Mouse (Mus musculus) stomach, postnatal 0 days (tissue): ENCODE measurements around the gene Arhgap10. TPM values are rescaled to one million over a fixed set of nuclear protein-coding genes. Genes with fewer than 3 reads are reported as not detected.

Experiments
- ATAC-seq: fragments of 200-750 bp; cut with Nextera tagmentation; 2 replicates; pipeline ENCODE4 v1.8.0; 2017; ENCODE audit not compliant: low FRiP score, low TSS enrichment
- DNase-seq: peaks from one replicate; pipeline ENCODE4 v3.0.0-alpha.2; 2016; ENCODE audit warnings: low spot score
- H3K27ac ChIP-seq: fragments of 300-500 bp; sonication (generic); replicated peaks from 2 replicates; pipeline ENCODE4 v1.5.1; 2014; ENCODE audit warnings: mild to moderate bottlenecking, control low read depth
- H3K27me3 ChIP-seq: fragments of 300-500 bp; sonication (generic); 2 replicates; pipeline ENCODE4 v1.6.1; 2014; ENCODE audit warnings: low read length; ENCODE audit not compliant: control insufficient read depth, insufficient read depth
- H3K36me3 ChIP-seq: fragments of 300-500 bp; sonication (generic); 2 replicates; pipeline ENCODE4 v1.6.1; 2014; ENCODE audit warnings: low read length, mixed read lengths; ENCODE audit not compliant: control insufficient read depth, insufficient read depth
- H3K4me1 ChIP-seq: fragments of 300-500 bp; sonication (generic); replicated peaks from 2 replicates; pipeline ENCODE4 v1.6.1; 2014; ENCODE audit warnings: antibody characterized with exemption; ENCODE audit not compliant: control insufficient read depth, insufficient read depth
- H3K4me2 ChIP-seq: fragments of 300-500 bp; sonication (generic); replicated peaks from 2 replicates; pipeline ENCODE4 v1.6.1; 2014; ENCODE audit warnings: low read depth, mild to moderate bottlenecking, control low read depth, moderate library complexity
- H3K4me3 ChIP-seq: fragments of 300-500 bp; sonication (generic); 2 replicates; pipeline ENCODE4 v1.5.1; 2014; ENCODE audit warnings: low read depth, low read length, control low read depth
- H3K9ac ChIP-seq: fragments of 300-500 bp; sonication (generic); 2 replicates; pipeline ENCODE4 v1.6.1; 2014; ENCODE audit warnings: mild to moderate bottlenecking, low read length, control low read depth, mixed read lengths
- H3K9me3 ChIP-seq: fragments of 300-500 bp; sonication (generic); 2 replicates; pipeline ENCODE4 v1.6.1; 2016; ENCODE audit warnings: low read length; ENCODE audit not compliant: control insufficient read depth
- CTCF ChIP-seq: IDR thresholded peaks from 2 replicates; pipeline ENCODE4 v1.5.1; 2016; ENCODE audit warnings: antibody characterized with exemption, low read depth, mild to moderate bottlenecking, moderate library complexity
- EP300 ChIP-seq: optimal IDR thresholded peaks from 2 replicates; pipeline ENCODE3; 2016; ENCODE audit warnings: antibody characterized with exemption
- WGBS: fragments of 180-500 bp; shearing (Covaris S2); extraction: QIAGEN DNeasy Blood & Tissue Kit; methylation state at CpG from one replicate; pipeline ENCODE4 v1.1.7; 2014; 5-methylcytosine and 5-hydroxymethylcytosine counted together
- polyA plus RNA-seq: library from polyadenylated mRNA; unstranded; fragments of >200 nt; fragmentation: Nextera tagmentation; extraction: Ambion mirVana; gene quantifications from 2 replicates; pipeline ENCODE4 v1.2.1, GENCODE M21; 2015

The Arhgap10 gene
- polyA plus RNA-seq, 1 experiment from 2014 or later = 18.8 TPM

DNA sequence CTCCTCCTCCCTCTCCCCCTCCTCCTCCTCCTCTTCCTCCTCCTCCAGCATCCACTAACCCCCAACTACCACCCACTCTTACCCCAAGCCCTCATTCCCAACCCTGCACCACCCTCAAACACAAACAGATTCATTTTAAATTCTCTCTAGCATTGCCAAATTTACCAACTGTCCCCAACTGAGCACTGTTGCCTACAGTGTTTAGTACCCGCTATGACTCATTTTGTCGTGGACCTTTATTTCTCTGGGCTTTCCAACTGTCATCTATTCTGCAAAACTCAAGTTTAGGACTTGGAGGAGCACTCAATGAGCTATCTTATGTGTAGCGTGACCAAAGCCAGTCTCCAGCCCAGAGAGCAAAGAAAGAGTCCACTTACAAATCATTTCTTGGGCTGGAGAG is 115.8 kb downstream of the Arhgap10 start:
- H3K4me2 ChIP-seq = no peak overlapping the region
- no peak for ATAC-seq
- H3K27me3 ChIP-seq = no peaks in the 10 kb centered on the region
- H3K4me3 ChIP-seq = no peak overlapping the region
- 0 out of 2 replicates have a peak, but pooled peaks cover 3% of the 10 kb centered on the region for H3K9me3 ChIP-seq
- no peak for TF ChIP-seq EP300
- TF ChIP-seq CTCF = no peak
- no peak overlapping the region for H3K27ac ChIP-seq
- no peak overlapping the region for H3K9ac ChIP-seq
- H3K4me1 ChIP-seq = no peaks in the 10 kb centered on the region
- H3K36me3 ChIP-seq = peaks cover 15% of the 10 kb centered on the region
- 90% methylated on average over 3 of the region's 3 CpGs for WGBS
- DNase-seq = no peak

DNA sequence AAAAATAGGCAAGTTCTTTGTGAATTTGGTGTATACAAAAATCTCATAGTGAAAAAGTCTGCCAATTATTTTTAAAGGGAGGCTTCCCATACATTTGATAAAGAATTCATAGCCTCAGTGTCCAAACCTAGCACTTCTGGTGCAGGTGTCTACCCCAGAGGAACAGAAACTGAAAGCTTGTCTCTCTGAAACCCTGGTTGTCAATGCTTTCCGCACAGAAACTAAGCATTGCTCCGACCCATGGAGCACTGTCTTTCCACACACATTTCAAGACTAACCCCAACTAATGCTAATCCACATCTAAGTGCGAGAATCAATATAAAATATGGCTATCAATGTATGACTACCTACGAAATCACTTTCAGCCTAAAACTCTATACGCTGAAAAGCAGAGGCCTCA is 116.6 kb downstream of the Arhgap10 start:
- no peak for ATAC-seq
- no peak for DNase-seq
- no peak overlapping the region for H3K9ac ChIP-seq
- no peak for TF ChIP-seq EP300
- no peak for TF ChIP-seq CTCF
- H3K4me2 ChIP-seq = no peak overlapping the region
- H3K36me3 ChIP-seq = peaks cover 17% of the 10 kb centered on the region
- 0 out of 2 replicates have a peak, but pooled peaks cover 3% of the 10 kb centered on the region for H3K9me3 ChIP-seq
- H3K27ac ChIP-seq = no peak overlapping the region
- no peaks in the 10 kb centered on the region for H3K27me3 ChIP-seq
- WGBS = 91% methylated on average over 5 of the region's 5 CpGs
- no peak overlapping the region for H3K4me3 ChIP-seq
- no peaks in the 10 kb centered on the region for H3K4me1 ChIP-seq

DNA sequence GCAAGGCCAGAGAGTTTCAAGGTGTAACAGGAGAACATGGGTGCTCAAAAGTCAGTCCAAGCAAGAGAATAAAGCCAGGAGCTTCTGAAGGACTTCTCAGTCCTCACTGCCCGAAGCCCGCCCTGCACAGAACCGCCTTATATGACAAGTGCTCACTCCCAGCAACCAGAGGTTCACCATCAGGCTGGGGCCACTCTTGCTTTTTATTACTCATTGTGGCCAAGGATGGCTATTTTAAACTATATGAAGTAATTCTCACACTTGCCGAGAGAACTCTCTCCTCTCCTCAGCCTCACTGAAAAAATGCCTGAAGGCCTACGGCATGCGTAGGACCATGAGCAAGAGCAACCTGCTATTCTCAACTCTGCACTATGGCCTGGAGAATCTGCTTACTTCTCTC is 133.7 kb downstream of the Arhgap10 start:
- Histone ChIP-seq H3K27ac (no peak overlapping the region), H3K36me3 (peaks cover 12% of the 10 kb centered on the region), H3K9me3 (no peaks in the 10 kb centered on the region), H3K4me2 (no peak overlapping the region), H3K4me3 (no peak overlapping the region), H3K4me1 (no peaks in the 10 kb centered on the region), H3K9ac (no peak overlapping the region), H3K27me3 (no peaks in the 10 kb centered on the region)
- WGBS = 87% methylated on average over 6 of the region's 6 CpGs
- TF ChIP-seq EP300 (no peak), CTCF (no peak)
- ATAC-seq (no peak), DNase-seq (no peak)

DNA sequence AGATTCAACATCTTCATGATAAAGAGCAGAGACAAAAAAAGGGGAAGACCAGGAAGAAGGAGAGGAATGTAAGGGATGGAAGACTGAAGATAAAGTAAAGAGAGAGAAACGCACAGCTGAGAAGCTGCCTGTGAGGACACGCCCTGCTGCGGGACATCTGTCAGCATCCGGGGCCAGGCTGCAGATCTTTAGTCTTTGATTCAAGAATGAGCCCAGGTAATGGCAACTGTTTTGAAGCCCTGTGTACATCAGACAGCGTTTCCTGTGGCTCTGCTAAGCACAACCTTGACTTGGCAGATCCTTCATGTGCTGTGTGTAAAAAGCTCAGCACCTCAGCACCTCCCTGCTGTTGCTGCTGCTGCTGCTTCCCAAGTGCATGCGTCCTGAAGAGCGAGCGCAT is 134.1 kb downstream of the Arhgap10 start:
- DNase-seq (no peak), ATAC-seq (no peak)
- Histone ChIP-seq H3K4me1 (no peaks in the 10 kb centered on the region), H3K4me3 (no peak overlapping the region), H3K9ac (no peak overlapping the region), H3K36me3 (peaks cover 12% of the 10 kb centered on the region), H3K27me3 (no peaks in the 10 kb centered on the region), H3K27ac (no peak overlapping the region), H3K4me2 (no peak overlapping the region), H3K9me3 (no peaks in the 10 kb centered on the region)
- WGBS = 72% methylated on average over 8 of the region's 8 CpGs
- TF ChIP-seq CTCF = no peak
- TF ChIP-seq EP300 = no peak

DNA sequence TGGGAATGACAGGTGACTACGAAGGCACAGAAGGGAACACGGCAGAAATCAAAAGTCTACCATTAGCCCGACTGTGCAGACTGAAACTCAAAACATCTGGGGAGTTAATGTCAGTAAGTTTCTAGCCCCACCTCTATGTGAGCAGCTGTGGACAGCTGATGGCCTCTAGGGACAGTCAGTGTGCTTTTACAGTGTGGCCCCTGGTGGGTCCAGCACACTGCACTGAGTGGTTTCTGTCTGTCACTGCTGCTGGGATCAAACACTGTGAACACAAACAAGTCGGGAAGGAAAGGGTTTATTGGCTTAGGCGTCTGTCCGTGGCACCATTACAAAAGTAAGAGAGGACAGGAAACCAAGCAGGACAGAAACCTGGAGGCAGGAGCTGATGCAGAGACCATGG is 136.9 kb downstream of the Arhgap10 start:
- Histone ChIP-seq H3K4me2 (no peak overlapping the region), H3K27ac (no peak overlapping the region), H3K9me3 (no peaks in the 10 kb centered on the region), H3K4me1 (no peaks in the 10 kb centered on the region), H3K27me3 (no peaks in the 10 kb centered on the region), H3K9ac (no peak overlapping the region), H3K4me3 (no peak overlapping the region), H3K36me3 (peaks cover 12% of the 10 kb centered on the region)
- DNase-seq (no peak), ATAC-seq (no peak)
- TF ChIP-seq EP300 (no peak), CTCF (no peak)
- 72% methylated on average over 6 of the region's 6 CpGs for WGBS

DNA sequence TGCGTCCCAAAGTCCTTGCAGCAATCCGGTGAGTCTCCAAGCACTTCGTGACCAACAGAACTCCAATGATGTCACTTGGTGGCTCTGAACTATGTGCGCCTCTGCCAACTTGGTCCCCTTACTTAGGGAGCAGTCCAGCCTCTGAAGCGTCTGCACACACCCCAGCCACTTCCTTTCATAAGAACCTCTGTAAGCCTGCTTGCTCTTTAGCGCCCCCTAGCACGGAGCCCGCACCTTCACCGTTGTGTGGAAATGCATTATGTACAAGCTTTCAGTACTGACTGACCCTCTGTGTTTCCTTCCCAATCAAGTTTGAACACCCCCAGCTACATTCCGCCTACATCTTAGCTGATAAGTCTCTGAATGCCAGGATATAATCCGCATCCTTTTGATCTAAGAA is 138.5 kb downstream of the Arhgap10 start:
- 68% methylated on average over 11 of the region's 11 CpGs for WGBS
- no peak for DNase-seq
- Histone ChIP-seq H3K4me2 (no peak overlapping the region), H3K9me3 (no peaks in the 10 kb centered on the region), H3K4me1 (no peaks in the 10 kb centered on the region), H3K27ac (no peak overlapping the region), H3K27me3 (no peaks in the 10 kb centered on the region), H3K4me3 (no peak overlapping the region), H3K36me3 (peaks cover 12% of the 10 kb centered on the region), H3K9ac (no peak overlapping the region)
- ATAC-seq = no peak
- TF ChIP-seq EP300 (no peak), CTCF (peak; percentile 66)
